Mouse (Mus musculus): Measurements from ENCODE around the gene Cdk15.

Cdk15 gene

DNA sequence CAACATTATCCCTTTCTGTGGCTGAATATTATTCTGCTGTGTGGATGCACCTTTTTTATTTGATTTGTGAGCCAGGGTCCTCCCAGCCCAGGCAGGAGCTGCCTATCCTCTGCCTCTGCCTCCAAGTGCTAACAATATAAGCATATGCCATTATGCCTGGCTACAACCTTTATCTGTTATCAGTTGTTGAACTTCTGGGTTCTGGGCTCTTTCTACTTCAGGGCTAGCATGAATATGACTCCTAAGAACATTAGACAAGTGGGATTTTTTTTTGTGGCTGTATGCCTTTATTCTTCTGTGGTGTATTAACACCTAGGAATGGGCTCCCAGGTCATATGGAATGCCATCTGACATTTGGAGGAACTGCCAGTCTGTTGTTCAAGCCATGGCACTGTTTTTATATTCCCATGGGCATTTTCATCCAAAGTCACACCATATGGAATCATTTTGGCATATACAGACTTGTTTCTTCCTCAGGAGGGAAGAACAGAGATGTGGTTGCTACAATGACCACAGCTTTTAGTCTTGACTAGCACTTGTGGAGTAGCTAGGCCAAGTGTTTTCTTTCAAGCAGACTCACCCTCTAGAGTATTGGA lies 113.7 kb downstream of the Cdk15 start:
- in situ Hi-C loops (cut with MboI, MseI) = no loop called here

GRCm38 (mm10) chr1:59376021-59376548 lies 119.4 kb downstream of the Cdk15 start:
- in situ Hi-C loops (cut with MboI, MseI) = no loop called here

DNA sequence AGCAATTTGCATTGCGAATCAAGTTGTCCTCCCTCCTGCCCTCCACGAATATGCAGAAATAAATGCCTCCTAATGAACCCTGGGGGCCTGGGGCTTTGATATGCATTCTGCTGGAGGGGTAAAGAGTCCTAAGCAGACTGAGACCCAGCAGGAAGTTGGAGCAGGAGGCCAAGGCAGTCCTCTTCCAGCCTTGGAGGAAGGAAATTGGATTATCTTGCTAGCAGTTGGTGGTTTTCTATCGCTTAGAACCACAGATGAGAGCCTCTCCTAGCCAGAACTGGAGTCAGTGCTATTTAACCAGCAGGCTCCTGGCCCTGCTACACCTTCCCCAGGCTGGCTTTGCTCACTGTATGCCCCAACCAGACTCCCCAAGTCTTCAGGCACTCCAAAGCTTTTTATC lies 119.9 kb downstream of the Cdk15 start:
- in situ Hi-C loops (cut with MboI, MseI) = no loop called here

DNA sequence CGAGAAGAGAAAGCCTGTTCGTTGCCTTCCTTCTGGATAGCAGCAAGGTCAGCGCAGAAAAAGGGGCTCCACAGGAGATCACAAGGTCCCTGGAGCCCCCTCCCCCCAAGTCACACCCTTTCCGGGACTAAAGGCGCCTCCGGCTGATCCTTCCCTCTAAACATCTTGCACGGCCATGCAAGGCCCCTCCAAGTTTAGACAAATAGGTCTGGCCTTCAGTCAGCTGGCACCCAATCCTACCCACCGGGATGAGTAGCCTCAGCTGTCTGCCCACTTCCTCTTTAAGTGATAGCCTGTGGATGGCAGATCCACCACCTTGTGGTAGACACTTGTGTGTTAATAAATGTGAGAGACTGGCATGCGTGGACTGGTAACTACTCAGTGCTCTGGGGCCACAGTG lies 120.6 kb downstream of the Cdk15 start:
- in situ Hi-C loops (cut with MboI, MseI) = no loop called here

GRCm38 (mm10) chr1:59380926-59381325 lies 124.2 kb downstream of the Cdk15 start:
- in situ Hi-C loops (cut with MboI, MseI) = no loop called here

- in situ Hi-C loops (cut with MboI, MseI) = no loop called here
Observed at GRCm38 (mm10) chr1:59381483-59381882, 124.8 kb downstream of the Cdk15 start.

DNA sequence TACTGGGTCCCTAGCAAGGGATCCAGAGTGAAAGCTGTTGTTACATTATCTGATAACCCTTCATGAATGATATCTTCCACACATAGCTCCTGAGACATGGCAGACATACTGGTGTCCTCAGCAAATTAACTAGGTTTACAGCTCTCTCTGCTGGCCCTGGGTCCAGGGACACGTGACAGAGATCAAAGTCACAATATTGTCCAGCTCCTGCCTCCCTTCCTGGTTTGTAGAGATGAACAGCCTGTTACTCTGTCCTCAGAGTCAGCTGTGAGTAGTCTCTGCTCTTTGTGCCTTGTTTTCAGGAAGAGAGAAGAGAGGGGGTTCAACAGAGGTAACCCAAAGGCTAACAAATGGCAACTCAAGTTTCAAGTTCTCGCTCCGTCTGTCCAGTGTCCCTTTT lies 125.8 kb downstream of the Cdk15 start:
- in situ Hi-C loops (cut with MboI, MseI) = no loop called here

DNA sequence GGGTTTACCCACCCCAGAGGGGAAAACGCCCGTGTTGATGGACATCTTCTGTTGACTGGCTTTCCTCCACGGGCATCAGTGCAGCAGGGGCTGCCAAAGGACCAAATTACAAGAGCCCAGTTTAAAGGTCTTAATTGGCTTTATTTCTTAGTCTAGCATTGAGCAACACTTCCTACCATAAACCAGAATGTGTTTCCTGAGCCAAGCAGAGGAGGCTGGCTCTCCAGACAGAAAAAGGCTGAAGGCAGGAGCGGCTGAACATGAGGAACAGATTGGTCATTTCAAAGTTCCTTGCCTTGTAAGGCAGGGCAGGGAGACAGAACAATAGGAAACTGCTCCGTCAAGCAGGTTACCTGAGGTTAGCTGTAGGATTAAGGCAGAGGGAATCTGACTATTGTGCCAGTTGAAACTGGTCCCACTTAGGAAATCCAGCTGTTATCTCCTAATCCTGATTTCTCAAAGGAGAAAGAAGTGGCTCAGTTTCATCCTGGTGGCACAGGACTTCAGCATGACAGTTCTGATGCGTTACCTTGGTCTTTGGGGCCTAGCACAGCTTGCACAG lies 126.4 kb downstream of the Cdk15 start:
- in situ Hi-C loops (cut with MboI, MseI) = no loop called here

- in situ Hi-C loops (cut with MboI, MseI) = no loop called here
Observed at GRCm38 (mm10) chr1:59384400-59384799, 127.7 kb downstream of the Cdk15 start.

- in situ Hi-C loops (cut with MboI, MseI) = no loop called here
Observed at GRCm38 (mm10) chr1:59385641-59386040, 128.9 kb downstream of the Cdk15 start.

DNA sequence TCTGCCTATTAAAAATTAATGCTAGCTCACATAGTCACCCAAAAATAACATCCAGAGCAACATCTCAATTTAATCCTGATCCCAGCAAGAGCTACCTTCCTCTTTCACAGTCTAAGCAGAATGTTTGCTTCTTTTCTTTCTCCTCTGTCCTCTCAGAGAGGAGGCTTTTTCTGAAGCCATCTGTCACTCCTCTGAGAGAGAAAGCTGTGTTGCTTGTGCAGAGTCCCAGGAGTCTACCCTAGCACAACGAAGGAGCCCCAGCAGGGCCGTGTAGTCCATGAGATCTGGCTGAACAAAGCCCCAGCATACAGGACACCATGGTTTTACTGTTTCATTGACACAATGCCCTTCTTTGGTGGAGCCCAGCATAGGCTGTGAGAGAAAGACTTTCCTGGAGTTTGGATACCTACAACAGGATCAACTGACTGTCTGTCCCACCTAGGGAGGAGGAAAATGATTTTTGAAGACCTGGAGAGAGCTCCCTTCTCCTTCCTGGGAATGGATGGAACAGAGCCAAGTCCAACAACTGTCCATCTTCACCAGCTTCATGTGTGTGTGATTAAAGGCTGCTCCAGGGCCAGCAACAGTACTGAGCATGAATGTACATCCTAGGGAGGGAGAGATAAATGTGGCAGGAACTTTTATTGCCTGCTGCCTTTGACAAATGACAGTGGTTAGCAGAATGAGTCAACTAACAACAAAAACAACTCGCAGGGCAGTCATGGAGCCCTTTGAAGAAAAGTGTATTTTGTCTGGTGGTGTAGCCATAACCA lies 131.0 kb downstream of the Cdk15 start:
- in situ Hi-C loops (cut with MboI, MseI) = no loop called here

DNA sequence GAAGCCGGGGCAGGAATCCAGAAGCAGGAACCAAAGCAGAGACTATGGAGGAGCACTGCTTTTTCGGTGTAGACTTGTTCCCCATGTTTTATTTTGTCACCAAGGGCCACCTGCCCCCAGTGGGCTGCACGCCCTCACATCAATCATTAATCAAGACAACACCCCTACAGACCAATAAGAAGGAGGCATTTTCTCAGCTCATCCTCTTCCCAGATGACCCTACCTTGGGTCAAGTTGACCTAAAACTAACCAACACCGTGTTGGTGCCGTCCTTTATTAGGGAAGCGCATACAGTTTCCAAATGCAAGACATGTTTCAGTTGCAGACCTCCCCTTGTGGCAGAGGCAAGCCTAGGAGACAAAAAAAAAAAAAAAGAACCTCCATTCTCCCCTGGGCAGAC lies 132.5 kb downstream of the Cdk15 start:
- in situ Hi-C loops (cut with MboI, MseI) = no loop called here

GRCm38 (mm10) chr1:59391736-59392135 lies 135.0 kb downstream of the Cdk15 start:
- in situ Hi-C loops (cut with MboI, MseI) = no loop called here

- in situ Hi-C loops (cut with MboI, MseI) = no loop called here
Observed at GRCm38 (mm10) chr1:59394072-59394471, 137.4 kb downstream of the Cdk15 start.

DNA sequence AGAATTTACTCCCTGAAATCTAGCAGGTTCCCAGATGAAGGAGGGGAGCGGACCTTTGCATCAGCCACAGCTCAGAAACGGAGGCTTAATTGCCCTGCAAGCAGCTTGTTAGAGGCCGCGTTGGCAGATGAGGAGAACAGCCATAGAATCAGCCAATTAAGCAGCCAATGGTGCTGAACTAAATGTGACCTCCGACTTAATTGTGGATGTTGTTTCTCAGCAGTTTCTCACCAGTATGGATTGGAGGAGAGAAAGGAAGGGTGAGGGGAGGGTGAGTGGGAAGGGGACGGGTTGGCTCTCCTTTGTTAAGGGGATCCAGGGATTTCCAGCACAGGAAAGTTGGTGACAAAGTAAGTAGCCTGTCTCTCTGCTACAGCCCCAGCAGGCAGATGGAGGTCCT lies 137.9 kb downstream of the Cdk15 start:
- in situ Hi-C loops (cut with MboI, MseI) = no loop called here

- in situ Hi-C loops (cut with MboI, MseI) = no loop called here
Observed at GRCm38 (mm10) chr1:59395992-59396391, 139.3 kb downstream of the Cdk15 start.

- in situ Hi-C loops (cut with MboI, MseI) = no loop called here
Observed at GRCm38 (mm10) chr1:59399554-59400325, 143.0 kb downstream of the Cdk15 start.

GRCm38 (mm10) chr1:59401253-59401652 lies 144.5 kb downstream of the Cdk15 start:
- in situ Hi-C loops (cut with MboI, MseI) = no loop called here

All from T-helper 1 cell (primary cell).